Mouse (Mus musculus): ENCODE results near the gene Telo2.

Gene Telo2

GRCm38 (mm10) chr17:25101338-25101737 is 14.4 kb downstream of the Telo2 start:
- DNase-seq (ENCODE audit: low spot score) = no peak

- no peak for DNase-seq (ENCODE audit: low spot score)
Measured at GRCm38 (mm10) chr17:25100052-25100451, 15.7 kb downstream of the Telo2 start.

- no peak for DNase-seq (ENCODE audit: low spot score)
Measured at GRCm38 (mm10) chr17:25096221-25096620, 19.5 kb downstream of the Telo2 start.

DNA sequence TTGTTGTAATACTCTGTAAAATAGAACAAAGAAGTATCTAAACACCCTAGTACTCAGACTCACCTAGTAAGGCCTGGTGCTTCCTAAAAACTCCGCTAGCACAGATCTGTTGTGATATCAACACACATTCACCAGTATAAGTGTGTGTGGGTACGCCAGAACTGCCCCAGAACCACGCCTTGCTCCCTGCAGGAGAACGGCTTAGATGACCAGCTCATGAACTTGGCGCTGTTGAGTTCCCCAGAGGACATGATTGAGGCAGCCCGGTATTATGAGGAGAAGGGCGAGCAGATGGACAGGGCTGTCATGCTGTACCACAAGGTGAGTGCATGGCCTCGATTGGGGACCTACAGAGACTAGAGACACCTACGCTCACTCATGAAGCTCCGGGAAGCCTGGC is 25.3 kb downstream of the Telo2 start:
- no peak for DNase-seq (ENCODE audit: low spot score)

GRCm38 (mm10) chr17:25089158-25089557 is 26.6 kb downstream of the Telo2 start:
- no peak for DNase-seq (ENCODE audit: low spot score)

DNA sequence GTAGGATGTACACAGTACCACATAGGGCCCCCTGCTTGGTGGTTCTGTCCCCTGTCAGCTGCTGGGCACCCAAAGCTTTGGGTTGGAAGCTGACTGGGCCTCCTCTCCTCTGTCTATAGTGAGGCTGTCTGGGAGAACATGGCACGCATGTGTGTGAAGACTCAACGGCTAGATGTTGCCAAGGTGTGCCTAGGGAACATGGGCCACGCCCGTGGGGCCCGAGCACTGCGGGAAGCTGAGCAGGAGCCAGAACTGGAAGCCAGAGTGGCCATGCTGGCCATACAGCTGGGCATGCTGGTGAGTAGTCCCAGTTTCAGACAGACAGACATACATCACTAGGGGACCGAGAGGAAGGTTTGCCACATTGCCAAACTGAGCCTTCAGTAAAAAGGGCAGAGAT is 29.0 kb downstream of the Telo2 start:
- no peak for DNase-seq (ENCODE audit: low spot score)

GRCm38 (mm10) chr17:25084835-25085385 is 30.9 kb downstream of the Telo2 start:
- DNase-seq (ENCODE audit: low spot score) = no peak

DNA sequence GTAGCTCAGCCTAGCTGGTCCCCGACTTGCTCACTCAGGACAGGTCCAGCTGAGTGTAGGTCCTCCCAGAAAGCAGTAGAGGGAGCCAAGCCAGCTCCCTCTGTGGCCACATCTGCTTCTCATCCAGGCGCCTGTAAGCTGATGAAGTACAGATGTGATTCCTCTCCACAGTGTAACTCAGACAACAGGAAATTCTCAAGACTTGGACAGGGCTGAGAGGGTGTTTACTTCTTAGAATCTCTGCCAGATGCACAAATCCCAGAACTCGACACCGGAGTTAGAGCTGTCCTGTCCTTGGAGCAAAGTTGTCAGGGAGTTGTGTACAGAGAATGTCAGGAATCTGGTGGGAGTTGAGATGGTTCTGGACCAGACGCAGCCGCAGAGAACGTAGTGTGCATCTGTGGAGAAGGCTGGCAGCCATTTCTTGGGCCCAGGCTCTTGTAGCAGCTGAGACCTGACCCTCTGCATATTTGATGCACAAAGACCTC is 32.3 kb downstream of the Telo2 start, which contains the start of gene Tmem204:
Tmem204 (minus strand) TSS at position 148 of the 488 bp plus-strand sequence.
- no peak for DNase-seq (ENCODE audit: low spot score)

- no peak for DNase-seq (ENCODE audit: low spot score)
Measured at GRCm38 (mm10) chr17:25082887-25083286, 32.9 kb downstream of the Telo2 start.

DNA sequence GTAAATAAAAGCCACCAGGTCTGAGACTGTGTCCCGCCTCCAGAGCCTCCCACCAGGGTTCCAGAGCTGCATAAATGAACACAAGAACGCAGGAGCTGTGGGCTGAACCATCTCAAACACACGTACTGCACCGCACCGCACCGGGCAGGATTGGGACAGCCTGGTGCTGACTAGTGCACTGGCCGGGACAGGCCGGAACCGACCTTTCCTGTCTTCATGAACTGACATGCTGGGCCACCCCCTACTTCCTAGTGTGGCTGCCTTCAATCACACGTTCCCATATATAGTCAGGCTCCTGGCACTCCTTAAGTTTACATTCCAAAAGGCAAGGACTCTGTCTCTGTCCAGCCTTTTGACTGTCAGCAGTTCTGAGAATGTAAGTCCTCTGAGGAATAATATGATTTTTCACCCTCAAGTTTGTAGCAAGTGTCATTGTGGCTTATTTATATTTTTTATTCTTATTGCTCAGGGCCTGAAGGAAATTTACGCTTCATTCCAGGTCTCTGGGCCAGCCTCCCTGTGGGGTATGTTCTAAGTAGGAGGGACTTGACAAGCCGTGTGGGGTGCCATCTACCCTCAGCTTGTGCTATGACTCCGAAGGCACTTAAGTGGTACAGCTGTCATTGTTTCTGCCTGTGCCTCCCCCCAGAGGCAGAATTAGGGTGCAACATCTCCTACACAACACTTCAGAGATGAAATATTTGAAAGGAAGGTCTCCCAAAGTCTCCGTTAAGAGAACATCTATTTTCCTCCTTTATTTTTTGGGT is 33.5 kb downstream of the Telo2 start:
- DNase-seq (ENCODE audit: low spot score) = no peak

DNA sequence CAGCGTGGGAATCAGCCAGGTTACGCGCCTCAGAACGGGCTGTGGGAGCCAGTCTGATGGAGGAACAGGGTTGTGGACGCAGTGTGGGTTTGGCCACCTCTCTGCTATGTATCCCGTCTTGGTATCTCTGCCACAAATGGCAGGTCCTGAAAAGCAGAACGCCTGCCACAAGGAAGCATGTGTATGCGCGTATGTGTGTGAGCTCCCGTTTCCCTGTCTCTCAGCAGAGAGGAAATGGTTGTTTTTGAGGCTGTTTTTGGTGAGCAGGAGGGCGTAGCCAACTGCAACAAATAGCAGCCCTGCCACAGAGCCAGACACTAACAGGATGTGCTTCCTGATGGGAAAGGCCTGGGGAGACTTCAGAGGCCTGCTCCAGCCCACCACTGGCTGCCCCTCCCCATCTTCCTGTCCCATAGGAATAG is 34.8 kb downstream of the Telo2 start:
- DNase-seq (ENCODE audit: low spot score) = no peak

- no peak for DNase-seq (ENCODE audit: low spot score)
Measured at GRCm38 (mm10) chr17:25080210-25080609, 35.6 kb downstream of the Telo2 start.

DNA sequence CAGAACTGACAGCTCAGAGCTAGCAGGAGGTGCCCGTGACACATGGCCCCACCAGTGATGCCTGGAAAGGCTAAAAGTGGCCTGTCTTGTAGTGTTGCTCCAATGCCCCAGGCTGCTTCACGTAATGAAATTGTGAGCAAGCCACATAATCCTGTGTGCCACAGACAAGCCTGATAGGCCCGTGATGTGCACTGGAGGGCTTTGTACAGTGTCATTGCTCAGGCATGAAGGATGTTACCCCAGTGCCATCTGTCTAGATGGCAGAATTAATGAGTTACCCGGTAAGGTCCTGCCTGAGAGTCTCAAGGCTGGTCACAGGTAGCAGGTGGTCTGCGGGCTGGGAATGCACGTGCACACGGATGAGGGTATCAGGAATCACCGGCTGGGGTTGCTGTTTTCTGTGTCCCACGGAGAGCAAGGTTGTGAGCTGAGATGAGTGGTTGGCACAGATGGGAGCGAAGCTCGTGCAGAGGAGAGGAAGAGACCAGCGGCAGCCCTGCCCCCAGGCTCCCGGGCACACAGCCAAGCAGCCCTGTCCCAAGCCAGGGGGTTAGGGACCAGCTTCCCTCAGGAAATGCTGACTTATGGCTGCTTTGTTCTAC is 37.9 kb downstream of the Telo2 start:
- no peak for DNase-seq (ENCODE audit: low spot score)

- DNase-seq (ENCODE audit: low spot score) = no peak
Measured at GRCm38 (mm10) chr17:25076906-25077305, 38.9 kb downstream of the Telo2 start.

DNA sequence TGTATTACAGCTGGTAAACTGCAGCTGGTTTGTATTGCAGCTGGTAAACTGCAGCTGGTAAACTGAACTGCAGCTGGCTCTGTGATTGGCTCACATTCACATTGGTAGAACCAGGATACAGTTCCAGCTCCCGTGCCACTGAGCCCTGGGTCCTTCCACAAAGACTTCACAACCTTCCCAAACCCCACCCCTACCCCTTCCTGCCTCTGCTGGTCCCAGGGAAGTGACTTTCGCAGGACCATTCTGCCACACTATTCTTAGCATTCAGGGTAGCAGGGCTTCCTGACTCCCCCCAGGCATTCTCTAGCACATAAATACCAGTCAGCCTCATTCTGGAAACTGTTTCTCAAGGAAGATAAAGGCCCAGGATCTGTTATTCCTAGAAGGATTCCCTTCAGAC is 47.1 kb downstream of the Telo2 start:
- no peak for DNase-seq (ENCODE audit: low spot score)

DNA sequence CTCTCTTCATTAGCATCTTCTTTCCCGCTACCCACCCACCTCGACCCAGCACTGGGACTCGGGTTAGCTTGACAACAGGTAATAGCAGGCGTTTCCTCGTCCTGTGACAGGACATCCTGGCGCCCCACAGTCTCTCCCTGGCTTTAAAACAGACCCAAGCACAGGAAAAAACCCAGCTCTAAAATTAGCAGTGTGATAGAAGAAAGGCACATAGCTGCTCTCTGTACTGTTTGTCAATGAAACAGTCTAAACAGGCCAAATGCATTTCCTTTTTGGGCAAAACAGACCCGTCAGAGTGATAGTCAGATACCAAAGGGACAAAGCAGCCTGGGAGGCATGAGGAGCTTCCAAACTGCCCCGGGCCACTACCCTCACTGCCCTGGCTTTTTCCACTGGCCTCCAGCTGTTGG is 48.3 kb downstream of the Telo2 start:
- no peak for DNase-seq (ENCODE audit: low spot score)

DNA sequence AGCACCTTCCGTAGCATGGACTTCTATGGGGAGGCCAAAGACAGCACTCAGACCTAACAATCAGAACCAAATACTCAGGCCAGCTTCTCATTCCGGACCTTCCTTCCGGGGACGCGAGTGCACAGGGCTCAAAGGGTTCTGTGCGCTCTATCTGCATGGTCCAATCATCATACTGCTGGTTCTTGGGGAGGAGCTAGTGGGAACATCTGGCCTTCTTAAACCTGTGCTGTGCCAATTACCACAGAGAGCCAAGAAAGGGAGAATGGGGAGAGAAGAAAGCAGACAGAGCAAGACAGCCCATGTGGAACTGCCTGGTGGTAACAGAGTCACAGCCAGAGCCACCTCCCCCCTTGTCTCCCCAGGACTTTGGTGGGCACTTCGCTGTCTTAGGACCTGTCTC is 49.2 kb downstream of the Telo2 start:
- no peak for DNase-seq (ENCODE audit: low spot score)

GRCm38 (mm10) chr17:25065189-25065588 is 50.6 kb downstream of the Telo2 start:
- DNase-seq (ENCODE audit: low spot score) = no peak

GRCm38 (mm10) chr17:25064351-25064750 is 51.4 kb downstream of the Telo2 start:
- no peak for DNase-seq (ENCODE audit: low spot score)

- DNase-seq (ENCODE audit: low spot score) = no peak
Measured at GRCm38 (mm10) chr17:25063872-25064271, 51.9 kb downstream of the Telo2 start.

GRCm38 (mm10) chr17:25063261-25063660 is 52.5 kb downstream of the Telo2 start:
- no peak for DNase-seq (ENCODE audit: low spot score)

- no peak for DNase-seq (ENCODE audit: low spot score)
Measured at GRCm38 (mm10) chr17:25057041-25057440, 58.7 kb downstream of the Telo2 start.

DNA sequence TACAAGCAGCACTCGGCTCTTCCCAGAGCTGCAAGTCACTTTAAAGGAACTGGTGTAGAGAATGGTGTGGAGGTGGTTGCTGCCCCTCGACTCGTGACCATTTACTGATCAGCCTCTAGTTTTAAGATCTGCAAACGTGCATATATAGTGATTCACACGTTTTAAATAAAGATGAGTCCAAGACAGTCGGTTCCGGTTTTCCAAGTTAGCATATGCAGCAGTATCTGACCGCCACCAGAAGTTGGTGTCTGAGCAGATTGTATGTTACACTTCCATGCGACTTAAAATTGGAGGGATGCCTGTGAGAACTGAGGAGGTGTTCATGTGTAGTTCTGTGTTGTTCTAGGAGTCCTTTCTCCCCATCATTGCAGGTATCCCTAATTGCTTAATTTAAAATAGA is 62.5 kb downstream of the Telo2 start:
- DNase-seq (ENCODE audit: low spot score) = no peak
